Mouse (Mus musculus) spleen, postnatal 14 days (tissue): ENCODE data around the gene Osbp2.

Experiments used
- DNase-seq, 2 experiments: peaks; one replicate each; pipeline ENCODE4 v3.0.0; 2021 to 2022; ENCODE audit warnings: low spot score in 2 of 2

Gene Osbp2

GRCm38 (mm10) chr11:3703089-3703992, 160.4 kb downstream of the Osbp2 start:
- no peak for DNase-seq

- no peak for DNase-seq
Measured at GRCm38 (mm10) chr11:3697441-3697840, 166.3 kb downstream of the Osbp2 start.

DNA sequence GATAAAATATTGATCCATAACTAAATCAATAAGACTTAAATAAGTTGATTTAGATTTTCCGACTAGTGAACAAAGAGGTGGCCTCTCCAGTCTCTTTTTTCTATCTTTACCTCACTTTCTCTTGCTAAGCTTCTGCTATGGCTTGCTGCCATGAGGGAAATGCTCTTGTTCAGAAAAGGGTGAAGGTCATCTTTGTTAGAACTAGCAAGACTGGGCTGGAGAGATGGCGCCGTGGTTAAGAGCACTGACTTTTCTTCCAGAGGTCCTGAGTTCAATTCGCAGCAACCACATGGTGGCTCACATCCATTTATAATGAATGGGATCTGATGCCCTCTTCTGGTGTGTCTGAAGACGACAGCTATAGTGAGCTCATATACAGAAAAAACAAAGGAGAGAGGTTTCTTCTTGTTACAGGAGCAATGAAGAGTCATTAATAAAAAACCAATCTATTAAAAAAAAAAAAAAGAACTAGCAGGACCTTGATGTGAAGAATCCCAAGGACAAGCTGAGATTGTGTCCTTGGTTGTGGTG, 167.6 kb downstream of the Osbp2 start:
- no peak for DNase-seq

DNA sequence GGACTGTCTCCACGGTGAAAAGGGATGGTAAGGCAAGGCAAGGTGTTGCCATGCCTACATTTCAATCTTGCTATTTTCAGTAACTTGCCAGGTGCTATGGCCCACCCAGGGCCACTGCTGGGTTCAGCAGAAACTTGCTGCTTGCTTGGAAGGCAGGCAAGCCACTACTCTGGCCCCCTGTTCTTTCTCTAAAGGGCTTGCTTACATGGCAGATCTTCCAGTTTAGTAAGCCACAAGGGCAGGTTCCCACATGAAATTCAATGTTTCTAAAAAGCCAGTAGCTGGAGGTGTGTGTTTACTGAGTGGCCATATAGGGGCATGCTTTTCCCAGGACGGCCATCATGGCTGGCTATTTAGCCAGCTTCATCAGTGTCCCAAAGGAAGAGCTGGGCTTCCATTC, 172.0 kb downstream of the Osbp2 start:
- no peak for DNase-seq

DNA sequence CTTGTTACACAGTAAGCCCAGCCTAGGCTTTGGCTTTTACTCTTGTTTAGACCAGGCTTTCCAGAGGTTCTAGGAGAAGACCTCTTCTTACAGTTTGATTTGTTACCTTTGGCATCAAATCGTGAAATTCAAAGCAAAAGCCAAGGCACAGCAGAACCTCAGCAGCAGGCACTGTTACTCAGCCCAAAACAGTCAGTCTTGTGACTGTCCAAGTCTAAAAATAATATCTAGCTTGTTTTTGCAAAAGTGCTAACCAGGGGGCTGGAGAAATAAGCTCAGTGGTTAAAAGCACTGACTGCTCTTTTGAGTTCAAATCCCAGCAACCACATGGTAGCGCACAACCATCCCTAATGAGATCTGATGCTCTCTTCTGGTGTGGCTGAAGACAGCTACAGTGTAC, 176.8 kb downstream of the Osbp2 start:
- no peak for DNase-seq

- DNase-seq: no peak
Measured at GRCm38 (mm10) chr11:3686318-3686717, 177.4 kb downstream of the Osbp2 start.

DNA sequence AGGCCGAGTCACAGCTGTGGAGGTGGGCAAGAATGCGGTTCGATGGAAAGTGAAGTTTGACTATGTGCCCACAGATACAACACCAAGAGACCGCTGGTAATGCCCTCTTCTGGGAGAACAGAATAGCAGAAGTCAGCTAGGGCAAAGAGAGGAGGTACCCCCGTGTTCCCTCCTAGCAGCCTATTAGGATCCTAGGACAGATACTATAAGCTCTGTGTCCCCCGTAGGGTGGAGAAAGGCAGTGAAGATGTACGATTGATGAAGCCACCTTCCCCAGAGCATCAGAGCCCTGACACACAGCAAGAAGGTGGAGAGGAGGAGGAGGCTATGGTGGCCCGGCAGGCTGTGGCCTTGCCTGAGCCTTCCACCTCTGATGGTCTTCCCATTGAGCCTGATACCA, 178.3 kb downstream of the Osbp2 start:
- no peak for DNase-seq

- no peak for DNase-seq
Measured at GRCm38 (mm10) chr11:3684723-3685430, 178.8 kb downstream of the Osbp2 start.

GRCm38 (mm10) chr11:3684232-3684631, 179.5 kb downstream of the Osbp2 start:
- DNase-seq: no peak

DNA sequence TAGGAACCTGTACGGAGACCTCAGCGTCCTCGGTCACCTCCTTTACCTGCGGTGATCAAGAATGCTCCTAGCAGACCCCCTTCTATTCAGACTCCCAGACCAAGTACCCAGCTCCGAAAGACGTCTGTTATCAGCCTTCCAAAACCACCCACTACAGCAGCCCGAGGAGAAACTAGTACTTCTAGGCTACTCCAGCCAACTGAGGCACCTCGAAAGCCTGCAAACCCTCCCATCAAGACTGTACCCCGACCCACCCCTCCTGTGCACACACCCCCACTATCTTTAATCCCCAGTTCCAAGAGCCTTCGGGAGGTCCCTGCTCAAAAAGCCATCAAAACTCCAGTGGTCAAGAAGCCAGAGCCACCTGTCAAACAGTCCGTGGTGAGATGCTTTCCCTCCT, 180.0 kb downstream of the Osbp2 start:
- DNase-seq: no peak

GRCm38 (mm10) chr11:3679771-3680170, 183.9 kb downstream of the Osbp2 start:
- no peak for DNase-seq

- DNase-seq: no peak
Measured at GRCm38 (mm10) chr11:3677204-3677603, 186.5 kb downstream of the Osbp2 start.

- no peak for DNase-seq
Measured at GRCm38 (mm10) chr11:3676423-3676822, 187.3 kb downstream of the Osbp2 start.

DNA sequence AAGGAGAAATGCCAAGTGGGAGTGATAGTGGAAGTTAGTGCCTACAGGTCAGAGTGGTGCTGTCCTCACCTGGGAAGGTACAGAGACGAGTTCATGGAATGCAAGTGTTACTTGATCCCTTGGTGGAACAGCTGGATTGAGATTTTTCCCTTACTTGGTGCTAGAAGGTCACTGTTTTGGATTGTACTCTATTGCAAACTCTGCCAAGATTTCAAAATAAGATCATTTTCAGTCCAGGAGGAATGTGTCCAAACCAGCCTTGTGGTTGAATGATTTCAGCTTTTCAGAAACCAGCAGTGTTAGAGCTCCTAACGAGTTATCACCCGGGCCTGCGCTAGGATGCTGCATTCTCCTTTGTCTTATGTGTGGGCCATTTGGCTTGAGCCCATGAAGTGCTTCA, 189.2 kb downstream of the Osbp2 start:
- no peak for DNase-seq

- no peak for DNase-seq
Measured at GRCm38 (mm10) chr11:3671000-3671628, 192.6 kb downstream of the Osbp2 start.

DNA sequence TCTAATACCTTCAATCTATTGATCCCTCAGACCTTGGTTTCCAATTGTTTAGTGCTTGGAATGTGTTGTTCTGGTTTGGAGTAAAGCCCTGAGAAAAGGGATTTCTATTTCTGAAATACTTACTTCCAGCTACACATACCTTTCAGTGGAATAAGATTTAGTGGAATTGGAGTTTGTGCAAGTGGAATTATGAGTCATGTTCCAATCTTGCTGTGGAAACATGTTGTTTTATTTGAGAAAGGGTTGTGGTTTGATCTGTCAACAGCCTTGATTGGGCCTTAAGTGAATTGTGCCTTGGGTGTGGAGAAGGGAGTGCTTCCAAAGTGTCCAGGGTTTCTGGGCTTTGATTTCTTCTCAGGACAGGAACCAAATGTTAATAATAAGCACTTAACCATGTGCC, 193.9 kb downstream of the Osbp2 start:
- DNase-seq: no peak

GRCm38 (mm10) chr11:3668768-3669167, 194.9 kb downstream of the Osbp2 start:
- no peak for DNase-seq

DNA sequence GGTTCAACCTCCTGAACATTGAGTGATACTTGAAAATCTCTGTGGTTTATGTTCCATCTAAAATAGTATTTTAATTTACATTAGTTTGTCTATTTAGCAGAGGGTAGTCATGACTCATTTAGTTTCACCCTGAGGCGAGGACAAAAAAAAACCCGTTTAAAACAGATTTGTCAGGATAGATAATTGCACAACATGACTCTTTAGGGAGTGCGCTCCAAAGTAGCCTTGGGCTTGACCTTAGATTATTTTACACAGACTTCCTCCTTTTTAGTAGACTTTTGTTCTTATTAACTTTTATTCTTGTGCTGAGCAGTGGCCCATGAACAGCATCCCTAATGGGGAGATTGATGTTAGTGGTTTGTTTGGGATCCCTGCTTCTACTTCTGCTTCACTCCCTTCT, 196.2 kb downstream of the Osbp2 start:
- DNase-seq: no peak

DNA sequence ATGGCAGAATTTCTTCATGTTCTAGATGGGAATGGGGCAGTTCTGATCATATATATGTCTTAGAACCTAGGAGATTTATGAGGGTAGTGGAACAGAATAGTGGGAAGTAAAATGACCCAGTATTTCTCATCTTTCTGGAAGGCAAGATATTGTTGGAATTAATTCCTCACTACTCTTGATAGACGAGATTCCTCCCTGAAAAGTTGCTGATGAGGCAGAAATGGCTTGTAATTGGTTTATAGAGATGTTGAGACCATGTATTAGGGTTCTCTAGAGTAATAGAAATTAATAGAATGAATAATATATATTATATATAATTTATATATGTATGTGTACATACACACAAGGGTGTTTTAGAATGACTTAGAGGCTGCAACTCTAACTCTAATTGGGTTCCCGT, 201.7 kb downstream of the Osbp2 start:
- no peak for DNase-seq
